Mouse (Mus musculus) neural tube, embryonic 13.5 days (tissue): ENCODE data around the gene Csf1. TPM values are rescaled to one million over a fixed set of nuclear protein-coding genes. Genes with fewer than 3 reads are reported as not detected.
"Not testable (repeated sequence)": the region's sequence is repeated elsewhere in the genome, so short reads cannot be mapped to it uniquely, and the experiment has no call there.

Experiments
- ATAC-seq: fragments of 200-750 bp; cut with Nextera tagmentation; 2 replicates; pipeline ENCODE4 v1.8.0; 2017; ENCODE audit warnings: low read depth, mild to moderate bottlenecking, moderate TSS enrichment, moderate library complexity
- H3K27ac ChIP-seq: fragments of 300-500 bp; sonication (generic); replicated peaks from 2 replicates; pipeline ENCODE4 v1.5.1; 2015; ENCODE audit warnings: moderate library complexity, mild to moderate bottlenecking, inconsistent platforms
- H3K27me3 ChIP-seq: fragments of 300-500 bp; sonication (generic); 2 replicates; pipeline ENCODE4 v1.6.1; 2015; ENCODE audit warnings: mild to moderate bottlenecking, inconsistent platforms
- H3K36me3 ChIP-seq: fragments of 300-500 bp; sonication (generic); 2 replicates; pipeline ENCODE4 v1.6.1; 2015; ENCODE audit warnings: mild to moderate bottlenecking, inconsistent platforms
- H3K4me1 ChIP-seq: fragments of 300-500 bp; sonication (generic); replicated peaks from 2 replicates; pipeline ENCODE4 v1.6.1; 2015; ENCODE audit warnings: inconsistent platforms
- H3K4me2 ChIP-seq: fragments of 300-500 bp; sonication (generic); 2 replicates; pipeline ENCODE4 v1.6.1; 2015; ENCODE audit warnings: inconsistent platforms, mild to moderate bottlenecking, moderate library complexity
- H3K4me3 ChIP-seq: fragments of 300-500 bp; sonication (generic); 2 replicates; pipeline ENCODE4 v1.5.1; 2015; ENCODE audit warnings: mild to moderate bottlenecking, inconsistent platforms
- H3K9ac ChIP-seq: fragments of 300-500 bp; sonication (generic); 2 replicates; pipeline ENCODE4 v1.6.1; 2015; ENCODE audit warnings: moderate library complexity, mild to moderate bottlenecking, inconsistent platforms
- H3K9me3 ChIP-seq: fragments of 300-500 bp; sonication (generic); 2 replicates; pipeline ENCODE4 v1.6.1; 2016; ENCODE audit warnings: inconsistent platforms
- WGBS: fragments of 180-500 bp; shearing (Covaris S2); methylation state at CpG from one replicate; pipeline ENCODE4 v1.1.7; 2015; 5-methylcytosine and 5-hydroxymethylcytosine counted together
- polyA plus RNA-seq: library from polyadenylated mRNA; unstranded; fragments of >200 nt; fragmentation: Nextera tagmentation; extraction: Ambion mirVana; gene quantifications from 2 replicates; pipeline ENCODE4 v1.2.1, GENCODE M21; 2015

Csf1 gene
- polyA plus RNA-seq, 1 experiment from 2014 or later, result 7.9 TPM

DNA sequence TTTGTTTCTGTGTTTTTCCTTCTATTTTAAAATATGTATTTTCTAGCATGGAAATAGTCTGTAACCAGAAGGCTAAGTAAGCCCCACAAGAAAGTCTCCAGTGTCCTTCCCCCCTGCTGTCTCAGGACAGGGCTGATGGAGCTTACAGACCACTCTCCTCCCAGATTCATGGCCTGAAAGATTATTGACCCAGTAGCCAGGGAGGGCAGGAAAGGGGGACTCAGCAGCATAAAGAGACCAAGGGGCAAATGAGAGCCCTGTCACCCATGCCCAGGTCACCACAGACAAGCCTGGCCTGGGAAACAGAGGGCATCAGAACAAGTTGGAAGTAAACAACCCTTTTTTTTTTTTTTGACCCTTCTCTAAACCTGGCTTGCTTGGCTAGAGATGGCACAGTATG lies 18.9 kb downstream of the Csf1 start:
- no peak for ATAC-seq
- 0 out of 2 replicates have a peak, but pooled peaks cover 3% of the 10 kb centered on the region for H3K36me3 ChIP-seq
- peak overlapping the region; percentile 64 for H3K27ac ChIP-seq
- H3K4me2 ChIP-seq, result no peak overlapping the region
- H3K9ac ChIP-seq, result no peak overlapping the region
- H3K4me3 ChIP-seq, result no peak overlapping the region
- H3K4me1 ChIP-seq, result peaks cover 35% of the 10 kb centered on the region
- H3K27me3 ChIP-seq, result no peaks in the 10 kb centered on the region
- no peaks in the 10 kb centered on the region for H3K9me3 ChIP-seq

- no peaks in the 10 kb centered on the region for H3K9me3 ChIP-seq
- peak; percentile 78 for ATAC-seq
- H3K4me1 ChIP-seq, result peaks cover 35% of the 10 kb centered on the region
- H3K27ac ChIP-seq, result peak overlapping the region; percentile 64
- 0 out of 2 replicates have a peak overlapping the region, but pooled peaks have one; percentile 43 for H3K9ac ChIP-seq
- H3K36me3 ChIP-seq, result no peaks in the 10 kb centered on the region
- no peak overlapping the region for H3K4me3 ChIP-seq
- no peaks in the 10 kb centered on the region for H3K27me3 ChIP-seq
- H3K4me2 ChIP-seq, result no peak overlapping the region
- WGBS, result 5% methylated on average over 6 of the region's 6 CpGs
These were observed 19.6 kb downstream of the Csf1 start for GRCm38 (mm10) chr3:107740578-107741207.

GRCm38 (mm10) chr3:107739966-107740365 lies 20.3 kb downstream of the Csf1 start:
- no peaks in the 10 kb centered on the region for H3K9me3 ChIP-seq
- 0 out of 2 replicates have a peak, but pooled peaks have one; percentile 7 for ATAC-seq
- no peak overlapping the region for H3K9ac ChIP-seq
- H3K27ac ChIP-seq, result 0 out of 2 replicates have a peak overlapping the region, but pooled peaks have one; percentile 64
- H3K4me2 ChIP-seq, result no peak overlapping the region
- no peaks in the 10 kb centered on the region for H3K27me3 ChIP-seq
- peaks cover 35% of the 10 kb centered on the region for H3K4me1 ChIP-seq
- WGBS, result 80% methylated on average over 2 of the region's 2 CpGs
- no peaks in the 10 kb centered on the region for H3K36me3 ChIP-seq
- H3K4me3 ChIP-seq, result no peak overlapping the region

DNA sequence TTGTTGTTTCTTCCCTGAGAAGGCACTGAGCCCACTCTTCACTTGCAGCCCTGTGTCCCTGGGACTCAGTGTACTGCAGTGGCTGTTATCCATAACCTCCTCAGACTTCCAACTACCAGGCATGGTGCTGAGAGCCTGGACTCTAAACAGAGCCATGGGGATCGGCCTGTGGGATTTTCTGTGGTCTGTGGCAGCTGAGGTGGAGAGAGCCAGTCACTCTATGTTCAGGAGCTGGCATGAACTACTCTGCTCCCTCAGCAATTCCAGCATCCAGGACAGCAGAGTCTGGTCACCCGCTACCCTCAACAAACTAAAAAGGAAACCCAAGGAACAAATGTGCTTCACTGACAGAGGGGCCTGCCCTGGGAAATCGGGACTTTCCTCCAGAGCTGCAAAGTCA lies 20.8 kb downstream of the Csf1 start:
- H3K27ac ChIP-seq, result no peak overlapping the region
- peaks cover 35% of the 10 kb centered on the region for H3K4me1 ChIP-seq
- H3K4me3 ChIP-seq, result no peak overlapping the region
- WGBS, result 85% methylated on average over 3 of the region's 3 CpGs
- H3K4me2 ChIP-seq, result no peak overlapping the region
- no peak for ATAC-seq
- no peaks in the 10 kb centered on the region for H3K27me3 ChIP-seq
- H3K36me3 ChIP-seq, result no peaks in the 10 kb centered on the region
- H3K9me3 ChIP-seq, result no peaks in the 10 kb centered on the region
- H3K9ac ChIP-seq, result no peak overlapping the region

DNA sequence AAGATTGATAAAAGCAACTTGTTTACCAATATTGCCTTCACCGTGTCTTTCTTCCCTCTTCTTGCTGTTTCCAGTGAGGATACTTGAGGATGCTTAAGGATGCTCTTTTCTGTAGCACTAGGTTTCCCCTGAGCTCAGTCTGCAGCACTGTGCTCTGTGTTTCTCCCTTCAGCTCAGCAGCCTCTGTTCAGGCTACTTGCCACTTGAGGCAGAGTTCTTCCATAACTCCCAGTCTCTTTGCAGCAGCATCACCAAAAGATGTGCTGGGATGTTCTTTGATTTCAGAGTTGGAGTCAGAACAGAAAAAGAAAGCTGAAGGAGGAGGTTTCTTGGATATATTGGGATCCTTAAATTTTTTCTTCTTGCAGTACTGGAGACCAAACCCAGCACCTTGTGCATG lies 21.6 kb downstream of the Csf1 start:
- Histone ChIP-seq H3K36me3 (no peaks in the 10 kb centered on the region), H3K4me3 (no peak overlapping the region), H3K9ac (no peak overlapping the region), H3K9me3 (no peaks in the 10 kb centered on the region), H3K4me1 (peaks cover 35% of the 10 kb centered on the region), H3K4me2 (no peak overlapping the region), H3K27me3 (no peaks in the 10 kb centered on the region), H3K27ac (no peak overlapping the region)
- WGBS, result 90% methylated on average over 1 of the region's 1 CpGs
- no peak for ATAC-seq

- Histone ChIP-seq H3K4me1 (peaks cover 35% of the 10 kb centered on the region), H3K4me3 (no peak overlapping the region), H3K9ac (no peak overlapping the region), H3K9me3 (no peaks in the 10 kb centered on the region), H3K27me3 (no peaks in the 10 kb centered on the region), H3K4me2 (no peak overlapping the region), H3K36me3 (no peaks in the 10 kb centered on the region), H3K27ac (no peak overlapping the region)
- ATAC-seq, result no peak
- WGBS, result 83% methylated on average over 1 of the region's 1 CpGs
These were observed 22.6 kb downstream of the Csf1 start for GRCm38 (mm10) chr3:107737609-107738190.

GRCm38 (mm10) chr3:107735620-107736019 lies 24.6 kb downstream of the Csf1 start:
- H3K4me2 ChIP-seq, H3K27ac ChIP-seq, H3K9me3 ChIP-seq, H3K36me3 ChIP-seq, ATAC-seq, H3K4me3 ChIP-seq, H3K9ac ChIP-seq, H3K27me3 ChIP-seq: not testable (repeated sequence)
- 91% methylated on average over 13 of the region's 13 CpGs for WGBS
- H3K4me1 ChIP-seq, result peaks cover 14% of the 10 kb centered on the region

- H3K4me1 ChIP-seq, result no peaks in the 10 kb centered on the region
- no peaks in the 10 kb centered on the region for H3K36me3 ChIP-seq
- no peak overlapping the region for H3K27ac ChIP-seq
- no peak overlapping the region for H3K4me2 ChIP-seq
- no peak overlapping the region for H3K9ac ChIP-seq
- H3K9me3 ChIP-seq, result no peaks in the 10 kb centered on the region
- no peak overlapping the region for H3K4me3 ChIP-seq
- 95% methylated on average over 1 of the region's 1 CpGs for WGBS
- H3K27me3 ChIP-seq, result no peaks in the 10 kb centered on the region
- ATAC-seq, result no peak
These were observed 26.9 kb downstream of the Csf1 start for GRCm38 (mm10) chr3:107733329-107733728.

GRCm38 (mm10) chr3:107730236-107730635 lies 30.0 kb downstream of the Csf1 start:
- Histone ChIP-seq H3K4me3 (no peak overlapping the region), H3K4me2 (no peak overlapping the region), H3K36me3 (no peaks in the 10 kb centered on the region), H3K9me3 (no peaks in the 10 kb centered on the region), H3K4me1 (no peaks in the 10 kb centered on the region), H3K27ac (no peak overlapping the region), H3K27me3 (no peaks in the 10 kb centered on the region), H3K9ac (no peak overlapping the region)
- no peak for ATAC-seq
- WGBS, result 76% methylated on average over 2 of the region's 2 CpGs

GRCm38 (mm10) chr3:107728509-107728908 lies 31.8 kb downstream of the Csf1 start:
- Histone ChIP-seq H3K4me3 (no peak overlapping the region), H3K4me1 (no peaks in the 10 kb centered on the region), H3K27ac (no peak overlapping the region), H3K9ac (no peak overlapping the region), H3K9me3 (no peaks in the 10 kb centered on the region), H3K27me3 (no peaks in the 10 kb centered on the region), H3K36me3 (no peaks in the 10 kb centered on the region), H3K4me2 (no peak overlapping the region)
- 62% methylated on average over 1 of the region's 1 CpGs for WGBS
- no peak for ATAC-seq

GRCm38 (mm10) chr3:107715971-107716370 lies 44.3 kb downstream of the Csf1 start:
- H3K4me1 ChIP-seq, result no peaks in the 10 kb centered on the region
- no peak overlapping the region for H3K27ac ChIP-seq
- H3K9me3 ChIP-seq, result no peaks in the 10 kb centered on the region
- WGBS, result 94% methylated on average over 1 of the region's 1 CpGs
- no peaks in the 10 kb centered on the region for H3K36me3 ChIP-seq
- H3K27me3 ChIP-seq, result no peaks in the 10 kb centered on the region
- no peak overlapping the region for H3K4me2 ChIP-seq
- H3K4me3 ChIP-seq, result no peak overlapping the region
- no peak for ATAC-seq
- no peak overlapping the region for H3K9ac ChIP-seq

DNA sequence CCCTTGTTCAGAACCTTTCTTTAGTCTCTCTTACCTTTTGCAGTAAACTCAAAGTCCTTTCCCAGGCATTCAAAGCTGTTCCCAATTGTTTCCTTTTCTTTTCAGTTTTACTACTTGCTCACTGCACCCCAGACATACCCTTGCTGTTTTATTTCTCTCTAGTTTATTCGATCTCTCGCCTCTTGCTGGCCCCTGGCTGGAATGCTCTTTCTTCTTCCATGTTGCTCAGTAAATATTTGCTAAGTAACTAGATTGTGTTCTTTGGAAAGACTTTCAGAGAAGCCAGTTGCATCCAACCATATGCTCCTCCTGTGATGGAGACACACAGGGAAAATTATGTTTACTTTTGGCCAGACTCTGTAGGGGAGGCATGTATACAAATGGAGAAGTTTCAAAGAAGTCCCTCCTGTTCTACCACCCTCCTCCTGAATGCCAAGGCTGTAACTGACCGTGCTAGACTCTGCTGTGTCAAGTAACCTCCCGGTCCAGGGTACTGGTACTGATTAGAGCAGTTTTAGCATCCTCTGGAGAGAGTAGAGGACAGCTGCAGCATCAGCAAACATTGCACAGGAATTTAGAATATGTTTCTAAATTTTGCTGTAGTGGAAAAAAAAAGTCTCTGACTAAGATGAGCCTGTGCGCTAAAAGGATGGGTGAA lies 45.9 kb downstream of the Csf1 start:
- H3K36me3 ChIP-seq, result no peaks in the 10 kb centered on the region
- H3K27me3 ChIP-seq, result no peaks in the 10 kb centered on the region
- 45% methylated on average over 5 of the region's 5 CpGs for WGBS
- ATAC-seq, result no peak
- H3K27ac ChIP-seq, result no peak overlapping the region
- no peak overlapping the region for H3K9ac ChIP-seq
- H3K4me3 ChIP-seq, result no peak overlapping the region
- H3K9me3 ChIP-seq, result no peaks in the 10 kb centered on the region
- no peaks in the 10 kb centered on the region for H3K4me1 ChIP-seq
- no peak overlapping the region for H3K4me2 ChIP-seq
